Mouse (Mus musculus): ENCODE results near the gene Mfrp. TPM values are rescaled to one million over a fixed set of nuclear protein-coding genes. Genes with fewer than 3 reads are reported as not detected.

Gene Mfrp
- total and polyA plus RNA-seq, 3 experiments: 0.10 TPM; not detected in 2

DNA sequence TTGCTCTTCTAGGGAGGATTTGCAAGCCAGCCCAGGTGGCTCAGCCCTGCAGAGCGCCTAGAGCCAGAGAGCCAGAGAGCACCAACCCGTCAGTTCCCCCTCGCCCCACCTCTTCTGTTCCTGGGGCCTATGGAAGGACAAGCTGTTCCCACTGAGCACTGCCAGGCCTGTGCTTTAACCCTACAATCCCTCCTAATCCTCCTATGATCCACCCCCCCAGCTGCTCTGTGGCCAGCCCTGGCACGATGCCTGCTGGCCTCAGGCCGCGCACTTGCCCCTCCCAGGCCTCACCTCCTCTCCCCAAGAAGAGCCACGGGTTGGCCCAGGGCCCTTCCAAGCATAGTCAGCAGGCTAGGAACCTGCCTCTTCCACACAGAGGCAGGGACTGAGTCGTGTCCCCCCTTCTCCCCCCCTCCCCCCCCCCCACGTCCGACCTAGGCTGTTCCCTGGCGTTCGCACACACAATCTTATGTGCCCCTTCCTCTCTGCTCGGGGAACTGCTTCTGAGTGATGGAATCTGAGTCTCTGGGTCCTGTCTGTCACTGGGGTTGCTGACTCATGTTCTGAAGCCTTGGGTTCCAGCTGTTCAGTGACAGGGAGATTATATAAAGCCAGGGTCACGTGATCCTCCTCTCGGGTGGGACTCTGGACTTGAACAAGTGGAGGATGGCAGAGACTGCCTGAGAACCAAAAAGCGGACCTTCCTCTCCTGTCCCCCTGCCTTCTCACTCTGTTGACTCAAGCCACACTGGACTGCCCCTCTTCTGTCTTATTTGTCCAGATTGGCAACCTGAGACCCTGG, 22.4 kb upstream of the Mfrp start:
- TF ChIP-seq ZNF384 (IDR thresholded peaks at IDR 0.05; ENCODE audit: low read depth, low read length) (no peak), ETS1 (IDR thresholded peaks at IDR 0.05; ENCODE audit: low read depth, low read length) (peak; percentile 97), SMC3 (IDR thresholded peaks at IDR 0.05; ENCODE audit: low read depth, low read length) (no peak), MAX (IDR thresholded peaks at IDR 0.05; ENCODE audit: low read length) (peak; percentile 67), SIN3A (IDR thresholded peaks at IDR 0.05; ENCODE audit: low read length) (peak; percentile 82), USF2 (IDR thresholded peaks at IDR 0.05; ENCODE audit: borderline replicate concordance in 1 of 2, insufficient read depth in 1 of 2, low read depth in 1 of 2, low read length in 2 of 2) (peak; percentile 37 to 67; a peak in 1 of 4 replicates), MXI1 (IDR thresholded peaks at IDR 0.05; ENCODE audit: low read depth, low read length) (peak; percentile 27; the same call in 1 of the 2 replicates), GATA1 (IDR thresholded peaks at IDR 0.05; ENCODE audit: low read depth, low read length) (no peak), BHLHE40 (IDR thresholded peaks at IDR 0.05; ENCODE audit: borderline replicate concordance, low read depth, low read length) (peak; percentile 77; the same call in 1 of the 2 replicates), MAFK (IDR thresholded peaks at IDR 0.05; ENCODE audit: borderline replicate concordance, low read depth, low read length) (0 out of 2 replicates have a peak, but pooled peaks have one; percentile 40), MAZ (IDR thresholded peaks at IDR 0.05; ENCODE audit: low read depth, low read length) (0 out of 2 replicates have a peak, but pooled peaks have one; percentile 29), USF1 (IDR thresholded peaks at IDR 0.05; ENCODE audit: low read depth, low read length) (peak; percentile 93)
- DNase-seq (ENCODE audit: low read depth, low spot score): peak; percentile 63
- H3K27ac ChIP-seq (ENCODE audit: control insufficient read depth, low read depth, low read length): no peak overlapping the region
- no peaks in the 10 kb centered on the region for H3K79me2 ChIP-seq (ENCODE audit: control insufficient read depth, insufficient read depth, low read length, poor library complexity)
- no peak overlapping the region for H3K4me3 ChIP-seq (ENCODE audit: control insufficient read depth in 1 of 2, insufficient read depth in 1 of 2, low read depth in 2 of 2, low read length in 2 of 2)
- H3K9ac ChIP-seq (ENCODE audit: control insufficient read depth, low read depth, low read length, poor library complexity, severe bottlenecking): no peak overlapping the region
- H3K4me1 ChIP-seq (ENCODE audit: control insufficient read depth in 1 of 2, insufficient read depth in 2 of 2, low read length in 2 of 2): peaks cover 0 to 18% of the 10 kb centered on the region in 2 experiments; a peak in 2 of 4 replicates
- H3K27me3 ChIP-seq (ENCODE audit: control insufficient read depth in 1 of 2, insufficient read depth in 2 of 2, low read length in 2 of 2): no peaks in the 10 kb centered on the region
- peaks cover 0 to 3% of the 10 kb centered on the region in 2 experiments; a peak in 1 of 4 replicates for H3K36me3 ChIP-seq (ENCODE audit: control insufficient read depth in 1 of 2, insufficient read depth in 2 of 2, low read length in 2 of 2)
- no peaks in the 10 kb centered on the region for H3K9me3 ChIP-seq (replicated peaks; ENCODE audit: insufficient read depth, low read length)

GRCm38 (mm10) chr9:44079997-44080780, 21.3 kb upstream of the Mfrp start:
- Histone ChIP-seq H3K27ac (ENCODE audit: control insufficient read depth, low read depth, low read length) (no peak overlapping the region), H3K36me3 (ENCODE audit: control insufficient read depth in 1 of 2, insufficient read depth in 2 of 2, low read length in 2 of 2) (peaks cover 0 to 3% of the 10 kb centered on the region in 2 experiments; a peak in 1 of 4 replicates), H3K79me2 (ENCODE audit: control insufficient read depth, insufficient read depth, low read length, poor library complexity) (no peaks in the 10 kb centered on the region; the same call in 1 of the 2 replicates), H3K27me3 (ENCODE audit: control insufficient read depth in 1 of 2, insufficient read depth in 2 of 2, low read length in 2 of 2) (no peaks in the 10 kb centered on the region), H3K4me3 (ENCODE audit: control insufficient read depth in 1 of 2, insufficient read depth in 1 of 2, low read depth in 2 of 2, low read length in 2 of 2) (no peak overlapping the region), H3K4me1 (ENCODE audit: control insufficient read depth in 1 of 2, insufficient read depth in 2 of 2, low read length in 2 of 2) (peaks cover 0 to 18% of the 10 kb centered on the region in 2 experiments; a peak in 3 of 4 replicates), H3K9me3 (replicated peaks; ENCODE audit: insufficient read depth, low read length) (no peaks in the 10 kb centered on the region), H3K9ac (ENCODE audit: control insufficient read depth, low read depth, low read length, poor library complexity, severe bottlenecking) (no peak overlapping the region)
- DNase-seq (ENCODE audit: low read depth, low spot score): no peak
- TF ChIP-seq KAT2A (conservative IDR thresholded peaks at IDR 0.05; ENCODE audit: low read depth, low read length): no peak
- TF ChIP-seq ZC3H11A (IDR thresholded peaks at IDR 0.05; ENCODE audit: low read depth, low read length): no peak
- no peak for TF ChIP-seq CHD1 (IDR thresholded peaks at IDR 0.05; ENCODE audit: low read depth, low read length)
- no peak for TF ChIP-seq MAZ (IDR thresholded peaks at IDR 0.05; ENCODE audit: low read depth, low read length)
- TF ChIP-seq MXI1 (IDR thresholded peaks at IDR 0.05; ENCODE audit: low read depth, low read length): no peak
- no peak for TF ChIP-seq TAL1 (IDR thresholded peaks at IDR 0.05; ENCODE audit: low read length)
- no peak for TF ChIP-seq MYC (IDR thresholded peaks at IDR 0.05; ENCODE audit: low read depth, low read length)
- TF ChIP-seq ETS1 (IDR thresholded peaks at IDR 0.05; ENCODE audit: low read depth, low read length): no peak
- TF ChIP-seq NELFE (IDR thresholded peaks at IDR 0.05; ENCODE audit: low read depth, low read length): no peak
- TF ChIP-seq POLR2AphosphoS2 (IDR thresholded peaks at IDR 0.05; ENCODE audit: low read length): no peak
- TF ChIP-seq BHLHE40 (IDR thresholded peaks at IDR 0.05; ENCODE audit: borderline replicate concordance, low read depth, low read length): no peak
- TF ChIP-seq ZNF384 (IDR thresholded peaks at IDR 0.05; ENCODE audit: low read depth, low read length): no peak
- no peak for TF ChIP-seq ELF1 (IDR thresholded peaks at IDR 0.05; ENCODE audit: low read depth, low read length)
- no peak for TF ChIP-seq RAD21 (IDR thresholded peaks at IDR 0.05; ENCODE audit: low read depth, low read length)
- TF ChIP-seq UBTF (IDR thresholded peaks at IDR 0.05; ENCODE audit: borderline replicate concordance, insufficient read depth, low read depth, low read length): no peak
